Mouse (Mus musculus) forebrain, embryonic 16.5 days (tissue): Measurements from ENCODE around the gene Klhl21. TPM values are rescaled to one million over a fixed set of nuclear protein-coding genes. Genes with fewer than 3 reads are reported as not detected.

Experiments
- ATAC-seq: fragments of 200-750 bp; cut with Nextera tagmentation; 2 replicates; pipeline ENCODE4 v1.8.0; 2017; ENCODE audit warnings: mild to moderate bottlenecking, moderate library complexity
- H3K27ac ChIP-seq: fragments of 300-500 bp; sonication (generic); 2 replicates; pipeline ENCODE4 v1.5.1; 2014; ENCODE audit warnings: low read length, control low read depth
- H3K27me3 ChIP-seq: fragments of 300-500 bp; sonication (generic); replicated peaks from 2 replicates; pipeline ENCODE4 v1.6.1; 2014; ENCODE audit warnings: low read length; ENCODE audit not compliant: control insufficient read depth, insufficient read depth
- H3K36me3 ChIP-seq: fragments of 300-500 bp; sonication (generic); 2 replicates; pipeline ENCODE4 v1.6.1; 2014; ENCODE audit not compliant: control insufficient read depth, insufficient read depth
- H3K4me1 ChIP-seq: fragments of 300-500 bp; sonication (generic); replicated peaks from 2 replicates; pipeline ENCODE4 v1.6.1; 2014; ENCODE audit warnings: low read length; ENCODE audit not compliant: control insufficient read depth, insufficient read depth
- H3K4me2 ChIP-seq: fragments of 300-500 bp; sonication (generic); 2 replicates; pipeline ENCODE4 v1.6.1; 2014; ENCODE audit warnings: mild to moderate bottlenecking, low read length, control low read depth
- H3K4me3 ChIP-seq: fragments of 300-500 bp; sonication (generic); replicated peaks from 2 replicates; pipeline ENCODE4 v1.5.1; 2014; ENCODE audit warnings: mild to moderate bottlenecking, low read length, control low read depth
- H3K9ac ChIP-seq: fragments of 300-500 bp; sonication (generic); replicated peaks from 2 replicates; pipeline ENCODE4 v1.6.1; 2014; ENCODE audit warnings: low read depth, low read length, control low read depth
- H3K9me3 ChIP-seq: fragments of 300-500 bp; sonication (generic); 2 replicates; pipeline ENCODE4 v1.6.1; 2016; ENCODE audit warnings: low read length; ENCODE audit not compliant: control insufficient read depth
- WGBS: fragments of 180-500 bp; shearing (Covaris S2); extraction: QIAGEN DNeasy Blood & Tissue Kit; methylation state at CpG from one replicate; pipeline ENCODE4 v1.1.7; 2014; 5-methylcytosine and 5-hydroxymethylcytosine counted together
- polyA plus RNA-seq: library from polyadenylated mRNA; unstranded; fragments of >200 nt; fragmentation: Nextera tagmentation; extraction: Ambion mirVana; gene quantifications from 2 replicates; pipeline ENCODE4 v1.2.1, GENCODE M21; 2015

Gene Klhl21
- polyA plus RNA-seq, 1 experiment from 2014 or later = 3.6 TPM

DNA sequence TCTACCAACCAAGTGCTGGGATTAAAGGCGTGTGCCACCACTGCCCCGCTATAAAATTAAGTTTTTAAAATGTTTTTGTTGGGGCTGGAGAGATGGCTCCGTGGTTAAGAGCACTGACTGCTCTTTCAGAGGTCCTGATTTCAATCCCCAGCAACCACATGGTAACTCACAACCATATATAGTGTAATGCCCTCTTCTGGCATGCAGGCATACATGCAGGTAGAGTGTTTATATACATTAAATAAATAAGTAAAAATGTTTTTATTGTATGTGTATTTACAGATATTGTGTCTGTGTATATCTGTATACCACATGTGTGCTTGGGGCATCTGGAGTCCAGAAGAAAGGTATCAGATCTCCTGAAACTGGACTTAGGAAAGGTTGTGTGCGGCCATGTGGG lies 7.3 kb upstream of the Klhl21 start:
- H3K36me3 ChIP-seq = no peaks in the 10 kb centered on the region
- ATAC-seq = no peak
- H3K9ac ChIP-seq = no peak overlapping the region
- no peak overlapping the region for H3K4me2 ChIP-seq
- no peaks in the 10 kb centered on the region for H3K9me3 ChIP-seq
- peaks cover 1% of the 10 kb centered on the region; the same call in 1 of the 2 replicates for H3K27me3 ChIP-seq
- H3K27ac ChIP-seq = no peak overlapping the region
- peaks cover 7% of the 10 kb centered on the region for H3K4me1 ChIP-seq
- 64% methylated on average over 4 of the region's 4 CpGs for WGBS
- H3K4me3 ChIP-seq = no peak overlapping the region

DNA sequence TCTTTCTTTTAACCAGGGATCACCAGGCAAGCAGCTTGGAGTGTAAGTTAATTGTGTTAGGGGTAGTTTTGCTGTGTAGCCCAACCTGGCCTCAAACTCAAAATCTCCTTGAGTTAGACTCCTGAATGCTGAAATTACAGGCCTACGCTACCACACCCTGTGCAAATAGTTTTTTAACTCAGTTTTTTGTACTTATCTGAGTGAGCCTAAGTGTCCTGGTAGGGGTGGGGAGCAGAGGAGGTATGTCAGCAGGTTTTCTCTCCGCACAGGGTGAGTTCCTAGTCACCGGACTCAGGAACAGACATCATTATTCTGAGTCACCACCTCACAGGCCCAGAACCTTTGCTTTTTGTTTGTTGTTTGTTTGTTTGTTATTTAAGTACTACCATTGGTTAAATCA lies 6.5 kb upstream of the Klhl21 start:
- no peaks in the 10 kb centered on the region for H3K36me3 ChIP-seq
- H3K27ac ChIP-seq = no peak overlapping the region
- ATAC-seq = no peak
- no peaks in the 10 kb centered on the region for H3K9me3 ChIP-seq
- H3K4me2 ChIP-seq = no peak overlapping the region
- no peak overlapping the region for H3K4me3 ChIP-seq
- H3K9ac ChIP-seq = no peak overlapping the region
- WGBS = 88% methylated on average over 3 of the region's 3 CpGs
- H3K27me3 ChIP-seq = peaks cover 7% of the 10 kb centered on the region
- H3K4me1 ChIP-seq = peaks cover 5% of the 10 kb centered on the region

DNA sequence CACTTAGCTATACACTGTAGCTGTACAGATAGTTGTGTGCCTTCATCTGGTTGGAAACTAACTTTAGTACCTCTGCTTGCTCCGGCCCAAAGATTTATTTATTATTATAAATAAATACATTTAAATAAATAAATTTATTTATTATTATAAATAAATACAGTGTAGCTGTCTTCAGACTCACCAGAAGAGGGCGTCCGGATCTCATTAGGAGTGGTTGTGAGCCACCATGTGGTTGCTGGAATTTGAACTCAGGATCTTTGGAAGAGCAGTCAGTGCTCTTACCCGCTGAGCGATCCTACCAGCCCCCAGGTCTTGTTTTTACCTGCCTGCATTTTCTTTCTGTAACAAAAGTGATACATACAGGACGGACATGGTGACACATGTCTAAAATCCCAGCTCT lies 2.5 kb upstream of the Klhl21 start:
- no peak for ATAC-seq
- no peaks in the 10 kb centered on the region for H3K36me3 ChIP-seq
- no peak overlapping the region for H3K9ac ChIP-seq
- peaks cover 26% of the 10 kb centered on the region for H3K4me1 ChIP-seq
- 78% methylated on average over 6 of the region's 6 CpGs for WGBS
- peaks cover 23% of the 10 kb centered on the region for H3K27me3 ChIP-seq
- no peak overlapping the region for H3K27ac ChIP-seq
- H3K4me3 ChIP-seq = no peak overlapping the region
- H3K9me3 ChIP-seq = no peaks in the 10 kb centered on the region
- no peak overlapping the region for H3K4me2 ChIP-seq

DNA sequence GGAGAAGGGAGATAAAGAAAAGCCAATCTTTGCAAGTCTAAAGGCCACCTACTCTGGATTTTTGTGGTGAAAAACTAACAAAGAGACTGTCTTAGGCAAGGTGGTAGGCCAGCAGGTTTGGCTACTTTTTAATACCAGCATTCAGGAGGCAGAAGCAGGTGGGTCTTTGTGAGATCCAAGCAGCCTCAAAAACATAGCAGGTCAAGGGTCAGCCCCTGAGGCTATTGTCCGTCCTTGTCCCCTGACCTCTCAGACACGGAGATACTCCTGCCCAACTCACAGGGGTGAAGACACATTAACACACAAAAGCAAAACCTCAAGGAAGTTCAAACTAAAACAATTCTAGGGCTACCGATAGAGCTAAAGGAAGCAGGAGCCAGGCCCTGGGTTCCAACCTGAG lies 1.8 kb upstream of the Klhl21 start:
- no peaks in the 10 kb centered on the region for H3K36me3 ChIP-seq
- H3K9ac ChIP-seq = no peak overlapping the region
- H3K27me3 ChIP-seq = peaks cover 23% of the 10 kb centered on the region
- no peak overlapping the region for H3K4me3 ChIP-seq
- H3K4me2 ChIP-seq = no peak overlapping the region
- no peaks in the 10 kb centered on the region for H3K9me3 ChIP-seq
- WGBS = 13% methylated on average over 3 of the region's 3 CpGs
- no peak for ATAC-seq
- no peak overlapping the region for H3K27ac ChIP-seq
- peaks cover 26% of the 10 kb centered on the region for H3K4me1 ChIP-seq

DNA sequence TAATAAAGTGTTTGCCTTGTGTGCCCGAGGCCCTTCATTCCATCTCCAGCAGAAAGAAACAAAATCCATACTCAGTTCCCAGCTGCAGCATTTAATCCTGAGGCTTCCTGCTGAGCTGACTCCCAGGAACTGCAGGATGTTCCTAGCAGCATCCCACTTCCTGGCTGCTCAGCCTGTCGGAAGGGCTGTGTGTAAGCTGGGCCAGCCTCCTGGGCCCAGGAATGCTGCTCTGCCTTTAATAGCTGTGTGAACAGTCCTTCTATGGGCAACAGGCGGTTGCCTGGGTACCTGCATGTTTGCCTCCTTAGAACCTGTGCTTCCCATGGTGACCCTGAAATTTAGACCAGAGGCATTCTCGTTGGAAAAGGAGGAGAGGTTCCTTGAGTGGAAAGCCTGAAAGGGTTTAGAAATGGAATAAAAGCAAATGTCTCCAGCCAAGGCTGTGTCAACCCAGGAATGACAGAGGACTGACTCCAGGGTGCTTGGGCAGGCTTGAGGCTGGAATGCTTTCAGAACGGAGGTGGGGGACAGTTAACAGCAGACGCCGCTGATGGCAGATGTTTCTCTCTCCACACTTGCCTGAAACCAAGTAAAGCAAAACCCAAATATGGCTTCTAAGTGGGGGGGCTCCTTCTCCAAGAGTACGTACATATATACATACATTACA lies 989 bp upstream of the Klhl21 start:
- Histone ChIP-seq H3K4me3 (no peak overlapping the region), H3K4me1 (peaks cover 26% of the 10 kb centered on the region), H3K27ac (no peak overlapping the region), H3K9ac (no peak overlapping the region), H3K9me3 (no peaks in the 10 kb centered on the region), H3K36me3 (no peaks in the 10 kb centered on the region), H3K27me3 (peaks cover 23% of the 10 kb centered on the region), H3K4me2 (peak overlapping the region; percentile 90)
- 11% methylated on average over 8 of the region's 8 CpGs for WGBS
- ATAC-seq = no peak

DNA sequence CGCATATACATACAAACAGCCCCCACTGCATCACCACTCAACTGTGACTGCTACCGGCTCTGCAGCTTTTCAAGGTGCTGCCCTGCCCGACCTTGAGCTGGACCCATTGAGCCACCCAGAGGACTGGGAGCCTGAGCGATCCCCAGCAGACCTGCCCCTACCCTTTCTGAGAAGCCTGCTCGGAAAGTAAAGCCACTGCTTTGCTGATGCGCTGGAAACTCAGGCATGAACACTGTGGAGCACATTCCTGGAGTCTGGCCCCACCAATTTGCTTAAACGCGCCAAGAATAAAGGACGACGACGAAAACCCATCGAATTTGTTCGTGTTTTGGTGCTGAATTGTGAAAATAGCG lies 479 bp upstream of the Klhl21 start:
- WGBS = under 1% methylated on average over 14 of the region's 14 CpGs
- peak overlapping the region; percentile 90 for H3K4me2 ChIP-seq
- ATAC-seq = no peak
- H3K9me3 ChIP-seq = no peaks in the 10 kb centered on the region
- no peaks in the 10 kb centered on the region for H3K36me3 ChIP-seq
- peak overlapping the region; percentile 44 for H3K9ac ChIP-seq
- H3K4me3 ChIP-seq = peak overlapping the region; percentile 80
- no peak overlapping the region for H3K27ac ChIP-seq
- H3K4me1 ChIP-seq = peaks cover 26% of the 10 kb centered on the region
- peaks cover 23% of the 10 kb centered on the region for H3K27me3 ChIP-seq

DNA sequence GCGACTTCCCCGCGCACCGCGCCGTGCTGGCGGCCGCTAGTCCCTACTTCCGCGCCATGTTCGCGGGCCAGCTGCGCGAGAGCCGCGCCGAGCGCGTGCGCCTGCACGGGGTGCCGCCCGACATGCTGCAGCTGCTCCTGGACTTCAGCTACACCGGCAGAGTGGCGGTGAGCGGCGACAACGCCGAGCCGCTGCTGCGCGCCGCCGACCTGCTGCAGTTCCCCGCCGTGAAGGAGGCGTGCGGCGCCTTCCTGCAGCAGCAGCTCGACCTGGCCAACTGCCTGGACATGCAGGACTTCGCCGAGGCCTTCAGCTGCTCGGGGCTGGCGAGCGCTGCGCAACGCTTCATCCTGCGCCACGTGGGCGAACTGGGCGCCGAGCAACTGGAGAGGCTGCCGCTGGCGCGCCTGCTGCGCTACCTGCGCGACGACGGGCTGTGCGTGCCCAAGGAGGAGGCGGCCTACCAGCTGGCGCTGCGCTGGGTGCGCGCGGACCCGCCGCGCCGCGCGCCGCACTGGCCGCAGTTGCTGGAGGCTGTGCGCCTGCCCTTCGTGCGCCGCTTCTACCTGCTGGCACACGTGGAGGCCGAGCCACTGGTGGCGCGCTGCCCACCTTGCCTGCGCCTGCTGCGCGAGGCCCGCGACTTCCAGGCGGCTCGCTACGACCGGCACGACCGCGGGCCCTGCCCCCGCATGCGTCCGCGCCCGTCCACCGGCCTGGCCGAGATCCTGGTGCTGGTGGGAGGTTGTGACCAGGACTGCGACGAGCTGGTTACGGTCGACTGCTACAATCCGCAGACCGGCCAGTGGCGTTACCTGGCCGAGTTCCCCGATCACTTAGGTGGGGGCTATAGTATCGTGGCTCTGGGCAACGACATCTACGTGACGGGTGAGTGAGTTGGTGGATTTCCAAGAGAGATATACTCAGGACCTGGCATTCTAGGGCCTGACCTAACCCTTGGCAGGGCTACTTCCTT lies 761 bp downstream of the Klhl21 start:
- under 1% methylated on average over 110 of the region's 115 CpGs for WGBS
- peak; percentile 83 for ATAC-seq
- peaks cover 23% of the 10 kb centered on the region for H3K27me3 ChIP-seq

DNA sequence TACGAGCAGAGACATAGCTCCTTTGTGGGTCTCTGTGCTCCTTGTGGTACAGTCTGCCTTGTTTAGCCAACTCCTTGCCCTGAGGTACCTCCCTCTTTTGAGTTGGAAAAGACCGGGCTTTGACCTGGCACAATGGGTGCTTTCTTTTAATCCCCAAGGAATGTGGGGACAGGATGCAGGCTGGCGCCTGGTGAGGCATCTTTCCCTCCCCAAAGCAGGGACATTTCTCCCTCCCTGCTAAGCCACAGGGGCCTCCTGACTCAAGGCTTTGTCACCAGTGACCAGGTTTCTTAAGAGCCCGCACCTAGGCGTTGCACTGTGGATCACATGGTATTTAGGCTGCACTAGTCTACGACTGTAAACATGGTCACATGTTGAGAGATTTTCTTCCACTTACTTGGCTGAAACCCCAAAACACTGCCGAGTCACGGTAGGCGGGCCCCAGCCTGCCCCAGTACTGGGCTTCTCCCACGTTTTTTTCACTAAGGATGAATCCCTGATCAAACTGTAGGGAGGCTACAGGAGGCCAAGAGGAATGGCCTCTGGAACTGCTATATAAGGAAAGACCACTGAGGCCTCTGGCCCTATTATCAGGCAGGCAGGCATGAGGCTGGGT lies 1.6 kb downstream of the Klhl21 start:
- Histone ChIP-seq H3K9ac (peak overlapping the region; percentile 19; the same call in 1 of the 2 replicates), H3K4me1 (peaks cover 26% of the 10 kb centered on the region), H3K4me3 (peak overlapping the region; percentile 80), H3K9me3 (no peaks in the 10 kb centered on the region), H3K4me2 (peak overlapping the region; percentile 90), H3K27ac (no peak overlapping the region), H3K27me3 (peaks cover 23% of the 10 kb centered on the region), H3K36me3 (no peaks in the 10 kb centered on the region)
- no peak for ATAC-seq
- WGBS = under 1% methylated on average over 10 of the region's 10 CpGs

More for the DNA sequence above, 761 bp downstream of the Klhl21 start:
- Histone ChIP-seq H3K4me3 (peak overlapping the region; percentile 80), H3K4me2 (peak overlapping the region; percentile 90), H3K9ac (peak overlapping the region; percentile 56), H3K9me3 (no peaks in the 10 kb centered on the region), H3K27ac (peak overlapping the region; percentile 68), H3K36me3 (no peaks in the 10 kb centered on the region), H3K4me1 (peaks cover 26% of the 10 kb centered on the region)

DNA sequence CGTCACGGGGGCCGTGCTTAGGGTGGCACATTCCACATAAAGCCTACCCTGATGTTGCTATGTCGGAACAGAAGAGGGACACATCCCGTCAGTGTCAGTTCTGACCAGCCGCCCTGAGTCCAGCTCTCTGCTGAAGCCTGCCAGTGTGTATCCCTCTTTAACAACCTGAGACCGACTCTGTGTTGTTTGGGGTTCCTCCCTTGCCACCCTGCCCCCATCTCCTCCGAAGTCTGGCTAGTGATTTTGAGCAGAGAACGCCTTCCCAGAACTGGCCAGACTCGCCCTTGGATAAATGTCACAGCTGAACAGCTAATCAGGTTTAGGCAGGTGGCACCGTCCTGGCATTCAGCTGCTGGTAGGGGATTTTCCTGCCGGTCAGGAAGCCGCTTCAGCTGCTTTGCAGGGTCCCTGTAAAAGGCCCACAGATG lies 2.1 kb downstream of the Klhl21 start:
- no peaks in the 10 kb centered on the region for H3K9me3 ChIP-seq
- WGBS = 13% methylated on average over 13 of the region's 13 CpGs

More for the DNA sequence above, 2.1 kb downstream of the Klhl21 start:
- H3K27ac ChIP-seq = no peak overlapping the region
- H3K9ac ChIP-seq = no peak overlapping the region
- H3K27me3 ChIP-seq = peaks cover 23% of the 10 kb centered on the region
- no peaks in the 10 kb centered on the region for H3K36me3 ChIP-seq
- ATAC-seq = no peak
- H3K4me3 ChIP-seq = peak overlapping the region; percentile 80; the same call in 1 of the 2 replicates
- peak overlapping the region; percentile 90 for H3K4me2 ChIP-seq
- H3K4me1 ChIP-seq = peaks cover 26% of the 10 kb centered on the region
